Mouse (Mus musculus): ENCODE measurements around the gene Olfr156. TPM values are rescaled to one million over a fixed set of nuclear protein-coding genes. Genes with fewer than 3 reads are reported as not detected.

Olfr156 gene
- polyA plus RNA-seq (2012; rRNA removed): not detected in 2 replicates

DNA sequence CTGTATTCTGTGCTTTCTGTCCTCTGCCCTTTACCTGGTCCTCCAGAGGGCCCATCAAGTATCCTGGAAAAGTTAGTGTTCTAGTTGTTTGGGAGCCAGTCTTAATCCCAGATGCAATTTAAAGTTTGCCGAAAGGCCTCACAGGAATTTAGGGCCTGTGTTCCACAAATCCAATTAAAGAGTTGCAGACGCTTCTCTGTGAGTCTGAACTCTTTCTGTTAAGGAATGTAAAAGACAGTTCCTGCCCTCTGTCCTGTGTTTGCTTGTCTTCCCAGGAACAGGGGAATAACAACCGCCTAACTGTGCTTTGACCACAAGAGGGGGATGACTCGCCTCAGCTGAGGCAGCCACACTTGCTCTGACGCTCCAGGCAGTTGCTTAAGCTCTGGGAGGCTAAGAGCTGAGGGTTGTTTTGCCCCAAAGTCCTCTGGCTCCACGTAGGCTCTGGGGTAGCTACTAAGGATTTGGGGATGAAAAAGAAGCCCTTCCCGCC lies at the start of gene Olfr156:
Gene Olfr156, minus strand, starts transcription at position 51 of the 493 bp plus-strand sequence.
- Histone ChIP-seq H3K4me1 (ENCODE audit: control insufficient read depth, insufficient read depth, low read length) (no peaks in the 10 kb centered on the region), H3K4me3 (ENCODE audit: insufficient read depth, low read depth, low read length) (no peak within 1 kb of the TSS), H3K27ac (ENCODE audit: insufficient read depth, low read depth, low read length) (no peak within 1 kb of the TSS), H3K27me3 (replicated peaks; ENCODE audit: control insufficient read depth, insufficient read depth, low read length) (no peaks in the 10 kb centered on the region), H3K36me3 (ENCODE audit: control insufficient read depth, insufficient read depth, low read length) (no peaks in the 10 kb centered on the region)
- TF ChIP-seq CTCF (conservative IDR thresholded peaks at IDR 0.05; ENCODE audit: insufficient read depth, insufficient read length, low read depth, low read length): peak; percentile 44; the same call in 1 of the 2 replicates
- no peak for TF ChIP-seq POLR2A (IDR thresholded peaks at IDR 0.05; ENCODE audit: low read depth, low read length)
- WGBS: 21% methylated on average over 7 of the region's 7 CpGs
- no peak for DNase-seq

- DNase-seq: no peak
- no peak overlapping the region for H3K4me3 ChIP-seq (ENCODE audit: insufficient read depth, low read depth, low read length)
- H3K36me3 ChIP-seq (ENCODE audit: control insufficient read depth, insufficient read depth, low read length): no peaks in the 10 kb centered on the region
- 82% methylated on average over 10 of the region's 10 CpGs for WGBS
- no peak overlapping the region for H3K27ac ChIP-seq (ENCODE audit: insufficient read depth, low read depth, low read length)
- TF ChIP-seq CTCF (conservative IDR thresholded peaks at IDR 0.05; ENCODE audit: insufficient read depth, insufficient read length, low read depth, low read length): no peak
- TF ChIP-seq POLR2A (IDR thresholded peaks at IDR 0.05; ENCODE audit: low read depth, low read length): no peak
- H3K27me3 ChIP-seq (replicated peaks; ENCODE audit: control insufficient read depth, insufficient read depth, low read length): no peaks in the 10 kb centered on the region
- H3K4me1 ChIP-seq (ENCODE audit: control insufficient read depth, insufficient read depth, low read length): no peaks in the 10 kb centered on the region
Measured at GRCm38 (mm10) chr4:43869821-43870220, 46.1 kb upstream of the Olfr156 start.

- TF ChIP-seq CTCF (conservative IDR thresholded peaks at IDR 0.05; ENCODE audit: insufficient read depth, insufficient read length, low read depth, low read length) (no peak), POLR2A (IDR thresholded peaks at IDR 0.05; ENCODE audit: low read depth, low read length) (no peak)
- no peak for DNase-seq
- 65% methylated on average over 4 of the region's 4 CpGs for WGBS
- H3K4me1 ChIP-seq (ENCODE audit: control insufficient read depth, insufficient read depth, low read length): no peaks in the 10 kb centered on the region
- H3K4me3 ChIP-seq (ENCODE audit: insufficient read depth, low read depth, low read length): no peak overlapping the region
- no peaks in the 10 kb centered on the region for H3K36me3 ChIP-seq (ENCODE audit: control insufficient read depth, insufficient read depth, low read length)
- H3K27ac ChIP-seq (ENCODE audit: insufficient read depth, low read depth, low read length): no peak overlapping the region
- H3K27me3 ChIP-seq (replicated peaks; ENCODE audit: control insufficient read depth, insufficient read depth, low read length): no peaks in the 10 kb centered on the region
Measured at GRCm38 (mm10) chr4:43863298-43863697, 39.6 kb upstream of the Olfr156 start.

DNA sequence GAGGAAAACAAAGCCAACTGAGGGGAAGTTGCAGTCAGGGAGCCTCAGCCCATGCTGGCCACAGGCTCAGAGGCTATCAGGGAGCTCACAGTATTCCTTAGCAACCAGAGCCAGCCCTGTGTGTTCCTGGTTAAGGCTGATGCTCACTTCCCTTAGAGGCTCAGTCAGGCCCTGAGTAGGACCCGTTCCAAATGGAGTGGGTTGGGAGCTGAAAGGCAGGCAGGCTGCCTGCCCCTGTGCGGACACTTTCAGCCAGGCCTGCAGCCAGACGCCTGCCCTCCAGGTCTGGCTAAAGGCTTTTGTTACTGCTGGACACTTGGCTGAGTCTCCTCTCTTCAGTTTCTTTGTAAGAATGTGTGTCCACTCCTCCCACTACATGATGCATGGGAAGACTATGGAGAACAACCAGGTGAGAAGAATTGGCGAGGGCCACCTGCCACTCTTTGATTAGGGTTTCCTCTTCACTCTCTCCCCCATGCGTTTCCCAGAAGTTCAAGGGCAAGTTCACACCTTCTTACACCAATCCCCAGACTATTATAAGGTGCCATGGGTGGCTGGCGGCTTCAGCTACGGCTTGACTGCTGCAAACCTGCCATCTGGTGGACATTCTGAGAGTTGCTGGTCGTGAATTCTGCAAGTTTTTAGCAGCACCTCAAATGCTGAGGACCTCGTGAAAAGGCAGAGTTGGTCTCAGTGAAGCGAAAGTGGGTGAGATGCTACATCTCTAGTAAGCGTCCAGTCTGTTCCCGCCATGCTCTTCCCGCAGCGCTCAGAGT lies 37.2 kb upstream of the Olfr156 start:
- TF ChIP-seq CTCF (conservative IDR thresholded peaks at IDR 0.05; ENCODE audit: insufficient read depth, insufficient read length, low read depth, low read length) (peak; percentile 91), POLR2A (IDR thresholded peaks at IDR 0.05; ENCODE audit: low read depth, low read length) (no peak)
- H3K4me1 ChIP-seq (ENCODE audit: control insufficient read depth, insufficient read depth, low read length): no peaks in the 10 kb centered on the region
- no peaks in the 10 kb centered on the region for H3K27me3 ChIP-seq (replicated peaks; ENCODE audit: control insufficient read depth, insufficient read depth, low read length)
- no peak overlapping the region for H3K4me3 ChIP-seq (ENCODE audit: insufficient read depth, low read depth, low read length)
- WGBS: 13% methylated on average over 14 of the region's 14 CpGs
- no peak overlapping the region for H3K27ac ChIP-seq (ENCODE audit: insufficient read depth, low read depth, low read length)
- DNase-seq: peak; percentile 58
- no peaks in the 10 kb centered on the region for H3K36me3 ChIP-seq (ENCODE audit: control insufficient read depth, insufficient read depth, low read length)

DNA sequence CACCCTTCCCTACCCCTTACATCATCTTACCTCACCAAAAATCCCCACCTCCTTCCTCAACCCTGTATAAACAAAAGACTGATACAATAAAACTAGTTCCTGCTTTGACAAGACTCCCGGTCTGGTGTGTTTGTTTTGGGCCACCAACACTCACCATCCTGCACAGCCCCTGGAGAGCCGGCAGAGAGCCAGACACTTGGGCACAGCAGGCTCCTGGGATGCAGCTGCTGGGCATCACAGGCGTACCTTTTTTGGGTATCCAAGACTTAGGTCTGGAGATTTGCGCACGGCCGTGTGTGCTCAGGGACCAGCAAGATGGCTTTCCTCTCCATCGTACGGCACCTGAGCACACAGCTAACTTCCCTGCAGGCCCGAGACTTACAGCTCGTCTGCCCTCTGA lies 36.2 kb upstream of the Olfr156 start:
- no peak for DNase-seq
- WGBS: 84% methylated on average over 10 of the region's 10 CpGs
- Histone ChIP-seq H3K4me3 (ENCODE audit: insufficient read depth, low read depth, low read length) (no peak overlapping the region), H3K27ac (ENCODE audit: insufficient read depth, low read depth, low read length) (no peak overlapping the region), H3K27me3 (replicated peaks; ENCODE audit: control insufficient read depth, insufficient read depth, low read length) (no peaks in the 10 kb centered on the region), H3K36me3 (ENCODE audit: control insufficient read depth, insufficient read depth, low read length) (no peaks in the 10 kb centered on the region), H3K4me1 (ENCODE audit: control insufficient read depth, insufficient read depth, low read length) (no peaks in the 10 kb centered on the region)
- TF ChIP-seq CTCF (conservative IDR thresholded peaks at IDR 0.05; ENCODE audit: insufficient read depth, insufficient read length, low read depth, low read length) (no peak), POLR2A (IDR thresholded peaks at IDR 0.05; ENCODE audit: low read depth, low read length) (no peak)

DNA sequence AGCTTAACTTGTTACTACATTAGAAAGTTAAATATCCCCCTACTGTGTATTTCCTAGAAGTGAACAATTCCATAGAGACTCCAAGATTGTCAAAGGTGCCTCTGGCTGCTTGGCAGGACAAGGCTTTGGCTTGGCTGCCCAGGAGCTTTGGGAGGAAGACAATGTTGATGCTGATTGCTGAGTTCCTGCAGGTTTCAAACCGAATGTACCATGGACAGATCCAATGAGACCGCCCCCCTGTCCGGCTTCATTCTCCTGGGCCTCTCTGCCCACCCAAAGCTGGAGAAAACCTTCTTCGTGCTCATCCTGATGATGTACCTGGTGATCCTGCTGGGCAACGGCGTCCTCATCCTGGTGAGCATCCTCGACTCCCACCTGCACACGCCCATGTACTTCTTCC lies 30.4 kb upstream of the Olfr156 start:
- no peak for DNase-seq
- Histone ChIP-seq H3K27ac (ENCODE audit: insufficient read depth, low read depth, low read length) (no peak overlapping the region), H3K4me3 (ENCODE audit: insufficient read depth, low read depth, low read length) (no peak overlapping the region), H3K27me3 (replicated peaks; ENCODE audit: control insufficient read depth, insufficient read depth, low read length) (no peaks in the 10 kb centered on the region), H3K4me1 (ENCODE audit: control insufficient read depth, insufficient read depth, low read length) (no peaks in the 10 kb centered on the region), H3K36me3 (ENCODE audit: control insufficient read depth, insufficient read depth, low read length) (no peaks in the 10 kb centered on the region)
- 71% methylated on average over 8 of the region's 8 CpGs for WGBS
- TF ChIP-seq CTCF (conservative IDR thresholded peaks at IDR 0.05; ENCODE audit: insufficient read depth, insufficient read length, low read depth, low read length) (no peak), POLR2A (IDR thresholded peaks at IDR 0.05; ENCODE audit: low read depth, low read length) (no peak)

- TF ChIP-seq POLR2A (IDR thresholded peaks at IDR 0.05; ENCODE audit: low read depth, low read length): no peak
- no peak for TF ChIP-seq CTCF (conservative IDR thresholded peaks at IDR 0.05; ENCODE audit: insufficient read depth, insufficient read length, low read depth, low read length)
- no peak for DNase-seq
- Histone ChIP-seq H3K4me1 (ENCODE audit: control insufficient read depth, insufficient read depth, low read length) (no peaks in the 10 kb centered on the region), H3K36me3 (ENCODE audit: control insufficient read depth, insufficient read depth, low read length) (no peaks in the 10 kb centered on the region), H3K27me3 (replicated peaks; ENCODE audit: control insufficient read depth, insufficient read depth, low read length) (0 out of 2 replicates have a peak, but pooled peaks cover 1% of the 10 kb centered on the region), H3K27ac (ENCODE audit: insufficient read depth, low read depth, low read length) (no peak within 1 kb of the TSS), H3K4me3 (ENCODE audit: insufficient read depth, low read depth, low read length) (no peak within 1 kb of the TSS)
- 91% methylated on average over 6 of the region's 6 CpGs for WGBS
Measured at GRCm38 (mm10) chr4:43851265-43851664, 27.6 kb upstream of the Olfr156 start, which contains the start of gene Olfr155. Olfr155 (plus strand) TSS chr4:43851565.

Measured in kidney, adult 2 months (tissue).